Mouse (Mus musculus) left cerebral cortex, postnatal 36 days (tissue): ENCODE measurements around the gene Rnf215. TPM values are rescaled to one million over a fixed set of nuclear protein-coding genes. Genes with fewer than 3 reads are reported as not detected.
"Not testable (repeated sequence)": the region's sequence is repeated elsewhere in the genome, so short reads cannot be mapped to it uniquely, and the experiment has no call there.

Experiments
- DNase-seq, 2 experiments: peaks; one replicate each; pipeline ENCODE4 v3.0.0; 2021 to 2022; ENCODE audit warnings: low spot score in 2 of 2, mixed read lengths in 1 of 2
- intact Hi-C: fragments of 180-260 bp; cut with DNase I; formaldehyde crosslinking; loops from one replicate; pipeline ENCODE4 v1.15.1; 2025
- total RNA-seq, 2 experiments: library from RNA; stranded (reverse); gene quantifications; 2 replicates each; pipeline ENCODE4 v1.2.3; 2021

The Rnf215 gene
- 10 to 100 TPM; 28.8 to 35.9 TPM for total RNA-seq

DNA sequence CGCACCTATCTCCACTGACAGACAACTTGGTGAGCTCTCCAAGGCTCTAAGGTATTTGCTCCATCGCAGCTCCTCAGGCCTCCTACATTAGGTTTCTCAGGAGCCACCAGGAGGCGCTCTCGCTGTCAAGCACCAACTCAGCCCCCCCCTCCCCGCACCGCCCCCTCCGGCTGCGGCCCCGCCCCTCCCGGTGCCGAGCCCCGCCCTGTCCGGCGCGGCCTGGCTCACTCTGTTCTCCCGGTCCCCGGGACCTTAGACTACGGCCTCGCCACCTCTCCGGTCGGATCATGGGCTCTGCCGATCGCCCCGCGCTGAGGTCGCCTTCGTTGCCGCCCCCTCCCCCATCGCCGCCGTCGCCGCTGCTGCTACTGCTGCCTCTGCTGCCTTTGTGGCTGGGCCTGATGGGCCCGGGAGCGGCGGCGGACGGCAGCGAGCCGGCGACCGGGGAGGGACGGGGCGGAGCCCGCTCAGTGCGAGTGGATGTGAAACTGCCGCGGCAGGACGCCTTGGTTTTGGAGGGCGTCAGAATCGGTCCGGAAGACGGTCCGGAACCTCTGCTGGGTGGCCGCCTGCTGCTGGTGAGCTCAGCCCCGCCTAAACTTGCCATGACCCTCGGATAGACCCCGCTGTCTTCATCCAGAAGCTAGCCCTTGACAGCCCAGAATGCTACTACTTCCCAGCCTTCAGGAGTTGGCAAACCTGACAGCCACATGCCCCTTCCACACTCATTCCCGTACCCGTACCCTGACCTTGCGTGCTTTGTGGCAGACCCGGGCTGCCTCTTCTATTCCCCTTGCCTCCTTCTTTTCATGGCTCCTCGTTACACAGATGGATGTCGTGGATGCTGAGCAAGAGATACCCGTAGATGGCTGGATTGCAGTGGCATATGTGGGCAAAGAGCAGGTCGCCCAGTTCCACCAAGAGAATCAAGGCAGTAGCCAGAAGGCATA, at the start of gene Rnf215:
Gene Rnf215, plus strand, starts transcription at position 217 of the 950 bp plus-strand sequence.
- peak; percentile 88 for DNase-seq
- intact Hi-C loops, result loop anchor here (1.0 to 10.0 kb wide), 4 partner anchors 26 to 280 kb away; partner anchors contain the start of genes Ccdc157 and Sf3a1

DNA sequence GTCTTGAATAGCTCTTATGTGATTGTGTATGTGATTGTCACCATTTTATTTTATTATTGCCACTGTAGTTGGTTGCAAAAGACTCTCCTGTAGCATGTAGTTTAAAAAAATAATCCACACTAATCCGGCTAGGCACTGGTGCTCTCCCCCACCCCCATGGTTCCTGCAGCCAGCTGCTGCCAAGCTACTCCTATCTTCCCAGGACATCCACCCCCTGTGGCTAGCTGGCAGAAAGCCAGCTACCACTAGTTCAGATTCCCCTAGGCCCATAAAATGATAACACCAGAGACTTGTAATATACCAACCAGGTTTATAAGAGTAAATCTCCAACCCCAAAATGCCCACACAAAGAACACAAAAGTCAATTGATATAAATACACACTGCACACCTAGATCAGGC, 48.8 kb upstream of the Rnf215 start:
- intact Hi-C loops, result loop anchor here (5.0 kb wide), 1 partner anchor 36 kb away; the partner anchor contains the start of gene Sec14l2
- no peak for DNase-seq

DNA sequence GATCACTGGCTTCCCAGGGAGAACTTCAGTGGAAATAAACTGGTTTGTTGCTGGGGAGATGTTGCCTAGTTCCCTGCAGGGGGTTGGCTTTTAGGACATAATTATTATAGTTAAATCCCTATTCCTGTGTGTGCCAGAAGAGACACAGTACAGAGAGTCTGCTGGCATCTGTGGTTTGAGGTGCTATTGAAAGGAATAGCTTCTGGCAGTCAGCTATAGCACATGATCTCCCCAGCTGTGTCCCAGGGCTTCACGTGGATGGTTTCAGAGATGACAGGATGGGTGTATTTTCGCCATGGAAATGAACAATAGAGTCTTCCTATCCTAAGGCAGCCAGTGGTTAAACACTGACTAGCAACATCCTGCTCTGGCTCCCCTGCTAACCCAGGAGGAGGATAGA, 47.7 kb upstream of the Rnf215 start:
- DNase-seq, result no peak
- intact Hi-C loops, result loop anchor here (5.0 kb wide), 1 partner anchor 35 kb away; the partner anchor contains the start of gene Sec14l2

DNA sequence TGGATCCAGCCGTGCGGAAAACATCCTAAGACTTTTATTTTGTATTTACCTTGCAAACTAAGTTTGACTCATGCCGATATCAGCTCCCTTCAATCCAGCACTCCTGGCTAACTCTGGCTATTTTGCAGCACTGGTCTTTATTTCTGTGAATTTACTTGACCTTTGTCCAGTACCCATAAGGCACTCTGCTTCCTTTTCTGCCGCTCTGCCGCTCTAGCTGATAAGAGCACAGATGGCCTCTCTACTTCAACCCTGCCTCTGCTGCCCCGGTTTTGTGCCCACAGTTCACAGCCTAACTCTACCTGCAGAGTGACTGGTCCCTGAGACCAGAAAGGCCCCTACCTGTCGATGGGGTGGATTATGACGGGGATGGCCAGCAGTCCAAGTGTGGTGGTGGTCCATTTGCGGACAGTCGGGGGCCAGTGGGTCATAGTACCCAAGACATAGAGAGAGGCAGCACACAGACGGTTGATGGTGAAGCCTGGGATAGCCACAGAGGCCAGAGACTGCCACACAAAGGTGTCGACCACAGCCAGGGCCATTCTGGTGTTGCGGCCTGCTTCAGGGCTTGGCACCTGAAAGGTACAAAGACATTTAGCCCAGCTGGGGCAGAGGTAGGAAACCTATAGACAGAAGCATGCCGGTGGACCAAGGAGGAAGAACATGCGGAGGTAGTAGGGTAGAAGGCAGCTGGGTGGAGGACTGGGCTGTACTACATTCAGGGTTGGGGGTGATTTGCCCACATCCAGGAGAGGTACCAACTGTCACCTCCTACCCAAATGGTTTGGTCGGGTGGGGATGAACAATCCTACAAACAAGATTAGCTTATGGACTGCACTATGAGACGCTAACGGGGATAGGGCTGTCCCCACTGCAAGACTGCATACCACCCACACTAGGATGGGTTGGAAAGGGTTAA, 41.3 kb upstream of the Rnf215 start:
- no peak for DNase-seq
- intact Hi-C loops, result no loop called here

DNA sequence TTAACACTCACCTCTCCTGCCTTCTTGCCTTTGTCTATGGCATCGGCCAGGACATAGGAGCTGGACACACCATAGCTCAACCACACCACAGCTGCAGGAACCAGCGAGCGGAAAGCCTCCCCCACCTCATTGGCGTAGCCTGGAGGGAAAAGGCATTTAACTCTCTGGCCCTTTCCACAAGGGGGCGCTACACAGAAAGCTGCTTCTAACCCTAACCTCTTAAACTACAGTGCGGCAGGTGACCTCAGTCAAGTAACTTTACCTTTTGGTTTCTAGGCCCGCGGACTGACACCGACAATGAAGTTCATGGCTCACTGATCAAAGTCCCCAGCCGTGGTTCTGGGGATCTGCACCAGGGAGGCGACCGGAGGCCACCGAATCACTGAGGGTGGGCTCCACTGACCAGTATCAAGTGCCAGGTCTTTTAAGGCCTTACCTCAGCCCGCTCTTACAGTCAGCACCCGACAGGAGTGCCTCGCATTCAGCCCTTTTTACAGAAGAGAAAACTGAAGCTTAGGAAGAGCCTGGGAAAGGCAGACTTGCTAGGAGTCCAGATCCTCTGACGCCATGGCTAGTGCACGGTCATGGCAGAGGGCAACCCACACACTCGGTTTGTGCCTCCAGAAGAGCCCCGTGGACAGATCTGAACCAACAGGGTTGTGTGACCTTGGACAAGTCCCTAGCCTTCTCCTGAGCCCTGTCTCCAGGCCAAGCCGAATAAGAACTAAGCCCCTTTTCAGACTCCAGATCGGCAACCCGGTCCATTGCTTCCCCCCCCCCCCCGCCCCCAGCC, 40.4 kb upstream of the Rnf215 start:
- peak; percentile 75 to 84 for DNase-seq
- intact Hi-C loops, result no loop called here

DNA sequence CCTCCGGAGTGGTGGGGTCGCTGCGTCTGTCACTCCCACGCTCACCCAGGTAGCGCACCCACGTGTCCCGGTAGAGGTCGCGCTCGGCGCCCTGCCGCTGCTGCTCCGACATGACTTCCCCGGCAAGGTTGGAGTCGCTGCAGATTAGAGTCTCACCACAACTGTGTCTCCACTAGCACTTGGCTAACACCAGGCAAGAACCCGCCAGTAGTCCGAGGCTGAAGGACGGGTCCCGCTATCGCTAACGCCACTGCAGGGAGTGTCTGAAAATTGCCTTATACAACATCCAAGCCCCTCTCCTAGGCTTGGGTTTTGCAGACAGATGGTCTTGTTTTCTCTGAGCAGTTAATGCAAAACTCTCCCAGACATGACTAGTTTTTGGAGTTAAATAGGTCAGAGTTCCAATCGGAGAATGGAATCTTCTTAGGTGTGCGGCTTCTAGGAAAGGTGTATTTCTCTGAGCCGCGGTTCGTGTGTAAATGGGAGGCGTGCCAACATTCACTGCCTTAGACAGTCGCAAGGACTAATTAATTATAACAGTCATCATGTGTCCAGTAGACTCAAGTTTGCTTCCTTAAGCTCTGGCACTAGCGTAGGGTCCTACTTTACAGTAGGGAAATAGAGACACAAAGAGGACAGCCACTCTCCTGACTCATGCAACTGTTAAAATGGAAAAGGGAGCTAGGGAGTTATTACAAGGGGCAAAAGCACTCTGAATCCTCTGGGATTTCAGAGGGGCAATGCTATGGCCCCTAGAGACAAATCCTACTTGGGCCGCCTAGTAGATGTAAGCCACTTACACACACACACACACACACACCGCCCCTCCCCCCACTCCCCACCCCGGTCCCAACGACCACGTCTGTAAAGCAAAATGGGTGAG, 39.6 kb upstream of the Rnf215 start, which contains the start of gene Mtfp1:
Gene Mtfp1, minus strand, starts transcription at position 275 of the 883 bp plus-strand sequence.
- DNase-seq, result peak; percentile 67 to 70
- intact Hi-C loops, result no loop called here

DNA sequence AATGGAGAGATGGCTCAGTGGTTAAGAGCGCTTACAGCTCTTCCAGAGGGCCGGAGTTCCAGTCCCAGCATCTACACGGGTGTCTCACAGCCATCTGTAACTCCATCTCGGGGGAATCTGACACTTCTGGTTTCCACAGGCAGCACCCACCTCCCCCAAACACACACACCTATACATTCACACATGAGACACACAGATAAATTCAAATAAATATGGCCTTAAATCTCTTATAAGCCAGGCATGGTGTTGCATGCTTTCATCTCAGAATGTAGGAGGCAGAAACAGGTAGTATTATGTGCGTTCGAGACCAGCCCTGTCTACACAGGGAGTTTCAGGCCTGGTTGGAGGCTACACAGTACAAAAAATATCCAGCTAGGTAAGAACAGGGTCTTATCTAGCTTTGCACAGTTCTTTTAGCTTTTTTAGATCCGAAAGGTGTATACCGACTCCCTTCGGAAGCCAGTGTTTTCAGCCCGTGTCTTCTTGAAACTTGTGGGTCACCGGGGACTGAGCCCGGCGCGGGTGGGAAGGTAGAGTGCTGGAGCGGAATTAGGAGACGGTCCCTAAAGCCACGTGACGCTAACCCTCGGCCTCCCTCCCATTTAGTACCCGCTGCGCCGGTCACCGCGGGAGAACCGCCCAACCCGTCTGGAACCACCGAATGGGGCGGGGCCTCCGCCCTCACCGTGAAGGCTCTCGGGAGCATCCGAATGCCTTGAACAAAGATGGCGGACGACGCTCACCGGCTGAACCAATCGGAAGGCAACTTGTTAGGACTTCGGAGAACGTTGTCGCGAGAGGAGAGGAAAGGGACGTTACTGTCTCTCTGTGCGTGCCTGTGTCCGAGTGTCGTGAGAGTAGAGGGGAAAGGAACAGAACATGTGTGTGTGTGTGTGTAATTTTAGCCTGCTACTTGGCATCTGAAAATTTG, 38.7 kb upstream of the Rnf215 start:
- intact Hi-C loops, result no loop called here
- peak; percentile 97 to 98 for DNase-seq

DNA sequence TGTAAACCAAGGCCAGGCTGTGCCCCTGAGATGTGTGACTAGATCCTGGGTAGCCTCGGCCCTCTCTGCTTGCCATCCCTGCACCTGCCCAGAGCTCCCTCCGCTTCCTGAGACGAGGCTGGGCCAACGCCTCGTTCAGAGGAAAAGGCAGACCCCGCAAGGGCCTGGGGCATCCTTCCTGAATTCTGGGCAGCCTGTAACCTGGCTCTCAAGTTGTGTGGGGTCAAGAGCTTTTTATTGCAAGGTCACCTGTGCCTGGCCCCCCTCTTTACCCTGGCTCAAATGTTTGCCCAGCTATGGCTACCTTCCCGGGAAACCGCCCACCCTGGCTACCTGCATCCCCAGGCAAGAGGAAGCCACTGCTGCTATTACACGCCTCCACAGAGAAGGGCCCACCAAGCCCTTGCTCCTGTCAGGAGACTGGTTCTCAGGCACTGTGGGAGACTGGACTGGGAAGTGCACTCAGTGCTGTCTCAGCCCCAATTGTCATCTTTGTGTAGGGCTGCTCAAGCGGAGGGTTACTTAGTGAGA, 37.8 kb upstream of the Rnf215 start:
- DNase-seq, result no peak
- intact Hi-C loops, result no loop called here

DNA sequence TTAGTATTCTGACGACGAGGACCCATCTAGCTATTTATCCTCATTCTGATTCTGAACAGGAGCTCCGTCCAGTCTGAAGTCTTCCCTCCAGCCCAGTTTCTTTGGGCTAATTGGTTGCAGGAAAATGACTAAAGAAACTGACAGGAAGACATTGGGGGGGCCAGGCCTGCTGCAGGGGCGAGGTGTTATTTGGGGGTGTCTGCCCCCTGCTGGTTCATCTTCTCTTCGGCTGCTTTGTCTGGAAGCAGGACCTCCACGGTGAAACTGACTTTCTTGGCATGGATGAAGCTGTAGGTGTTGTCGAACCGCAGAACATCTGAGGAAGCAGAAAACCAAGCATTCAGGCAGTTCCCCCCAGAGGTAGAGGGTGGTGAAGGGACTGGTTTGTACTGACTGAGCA, 36.9 kb upstream of the Rnf215 start:
- no peak for DNase-seq
- intact Hi-C loops, result no loop called here

DNA sequence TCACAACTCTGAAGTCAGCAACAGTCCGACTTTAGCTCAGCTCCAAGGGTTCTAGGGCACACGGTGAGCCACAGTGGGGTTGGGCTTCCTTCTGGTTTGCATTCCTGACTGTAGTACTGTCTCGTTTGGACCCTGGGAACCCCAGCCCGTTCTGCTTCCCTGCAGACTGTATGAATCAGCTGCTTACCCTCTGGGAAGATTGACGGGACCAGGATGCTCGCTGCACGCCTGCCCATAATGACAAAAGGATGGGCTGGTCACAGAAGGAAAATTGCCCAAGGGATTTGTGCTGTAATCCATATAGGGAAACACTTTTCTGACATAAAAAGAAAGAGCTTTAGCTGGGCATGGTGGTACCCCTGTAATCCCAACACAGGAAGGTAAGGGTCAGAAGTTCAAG, 36.2 kb upstream of the Rnf215 start:
- intact Hi-C loops, result no loop called here
- no peak for DNase-seq

DNA sequence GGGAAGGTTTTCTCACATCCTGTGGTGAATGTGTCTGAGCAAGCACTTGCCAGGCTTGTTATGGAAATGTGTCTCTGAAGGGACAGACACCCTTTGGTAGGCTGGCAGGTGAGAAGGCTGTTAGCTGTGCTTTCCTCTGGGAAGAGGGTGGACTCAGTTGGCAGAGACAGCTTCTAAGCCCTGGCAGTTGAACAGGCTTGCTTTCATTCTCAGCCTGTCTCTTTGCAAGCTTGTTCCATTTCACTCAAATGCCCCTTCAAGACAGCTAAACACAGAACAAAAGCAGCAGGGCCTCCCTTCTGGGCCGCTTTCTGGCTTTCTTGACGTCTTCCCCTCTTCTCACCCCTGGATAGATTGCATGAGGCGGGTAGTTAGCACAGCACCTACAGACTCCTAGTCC, 35.6 kb upstream of the Rnf215 start:
- intact Hi-C loops, result no loop called here
- DNase-seq, result no peak

DNA sequence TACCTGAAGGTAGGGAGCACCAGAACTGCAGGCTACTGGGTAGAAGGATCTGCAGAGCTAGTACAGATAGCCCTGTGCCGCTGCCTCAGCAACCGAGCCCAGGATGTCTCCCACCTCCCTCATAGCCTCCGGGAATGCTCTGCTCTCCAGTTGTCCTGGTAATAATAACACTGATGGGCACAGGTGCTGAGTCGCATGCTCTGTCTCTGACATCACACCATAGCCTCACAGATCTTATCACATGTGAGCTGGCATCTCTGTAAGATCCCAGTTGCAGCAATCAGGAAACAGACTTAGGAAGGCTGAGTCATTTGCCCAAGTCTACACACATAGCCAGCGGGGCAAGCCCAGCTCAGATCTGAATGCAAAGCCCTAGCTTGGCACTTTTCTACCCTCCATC, 33.2 kb upstream of the Rnf215 start:
- intact Hi-C loops, result no loop called here
- no peak for DNase-seq

DNA sequence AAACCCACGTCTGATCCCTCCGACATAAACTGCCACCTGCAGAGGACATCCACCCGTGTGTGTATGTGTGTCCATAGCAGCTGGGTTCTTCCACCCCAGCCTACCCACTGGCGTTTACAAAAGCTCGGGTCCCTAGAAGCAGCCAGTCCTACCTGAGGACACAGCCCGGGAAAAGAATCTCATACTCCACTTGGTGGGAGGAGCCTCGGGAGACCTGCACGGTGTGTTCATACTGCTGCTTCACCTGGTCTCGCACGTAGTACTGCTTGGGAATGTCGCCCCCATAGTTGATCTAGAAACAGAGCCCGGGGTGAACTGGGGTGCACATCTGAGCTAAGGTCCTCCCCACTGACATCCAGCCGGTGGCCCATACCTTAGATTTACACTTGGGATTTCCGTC, 31.5 kb upstream of the Rnf215 start:
- intact Hi-C loops, result no loop called here
- no peak for DNase-seq

DNA sequence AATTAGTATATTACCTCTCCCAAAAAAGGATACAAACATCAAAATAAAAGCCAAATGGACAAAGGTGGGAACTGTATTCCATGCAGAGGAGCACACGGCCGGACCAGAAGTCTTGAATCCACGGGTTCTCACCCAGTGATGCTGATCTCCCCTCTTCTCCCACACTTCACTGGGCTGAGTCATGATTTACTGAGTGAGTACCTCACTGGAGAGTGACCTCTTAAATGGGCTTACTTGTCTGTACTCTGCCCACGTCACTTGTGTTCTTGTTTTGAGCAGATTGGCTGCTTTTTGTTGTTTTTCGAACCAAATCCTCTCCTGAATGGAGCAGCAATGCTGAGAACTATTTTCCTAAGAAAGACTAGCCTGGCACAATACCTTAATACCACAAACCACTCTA, 30.0 kb upstream of the Rnf215 start:
- intact Hi-C loops, result loop anchor here (1.0 kb wide), 1 partner anchor 12 kb away; no protein-coding TSS in a partner anchor
- no peak for DNase-seq

DNA sequence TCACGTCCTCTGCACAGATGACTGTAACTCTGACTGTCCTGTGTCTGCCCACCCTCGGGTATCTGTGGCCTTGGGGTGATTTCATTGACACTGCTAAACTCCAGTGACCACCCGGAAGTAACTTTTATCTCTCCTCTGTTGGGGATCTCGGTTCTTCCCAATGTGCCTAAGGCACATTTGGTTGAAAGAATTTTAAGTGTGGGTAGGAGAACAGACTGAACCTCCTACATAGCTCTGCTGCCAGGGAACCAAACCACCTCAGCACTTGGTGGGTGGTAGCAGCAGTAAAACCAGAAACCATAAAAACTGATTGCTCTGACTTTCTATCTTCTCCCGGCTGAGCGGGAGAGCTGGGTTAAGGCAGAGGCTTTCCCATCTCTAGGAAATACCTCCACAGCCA, 29.6 kb upstream of the Rnf215 start:
- DNase-seq, result peak; percentile 64 to 74
- intact Hi-C loops, result loop anchor here (1.0 kb wide), 1 partner anchor 12 kb away; no protein-coding TSS in a partner anchor

DNA sequence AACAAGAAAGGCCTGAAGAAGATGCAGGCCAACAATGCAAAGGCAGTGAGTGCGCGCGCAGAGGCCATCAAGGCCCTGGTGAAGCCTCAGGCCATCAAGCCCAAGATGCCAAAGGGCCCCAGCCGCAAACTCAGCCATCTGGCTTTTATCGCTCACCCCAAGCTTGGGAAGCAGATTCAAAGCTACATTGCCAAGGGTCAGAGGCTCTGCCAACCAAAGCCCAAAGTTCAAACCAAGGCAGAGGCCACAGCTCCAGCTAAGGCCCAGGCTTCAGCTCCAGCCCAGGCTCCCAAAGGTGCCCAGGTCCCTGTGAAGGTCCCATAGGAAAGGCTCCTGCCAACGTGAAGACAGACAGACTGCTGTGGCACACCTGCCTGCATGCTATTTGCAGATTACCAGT, 27.1 kb upstream of the Rnf215 start:
- intact Hi-C loops, DNase-seq: not testable (repeated sequence)

DNA sequence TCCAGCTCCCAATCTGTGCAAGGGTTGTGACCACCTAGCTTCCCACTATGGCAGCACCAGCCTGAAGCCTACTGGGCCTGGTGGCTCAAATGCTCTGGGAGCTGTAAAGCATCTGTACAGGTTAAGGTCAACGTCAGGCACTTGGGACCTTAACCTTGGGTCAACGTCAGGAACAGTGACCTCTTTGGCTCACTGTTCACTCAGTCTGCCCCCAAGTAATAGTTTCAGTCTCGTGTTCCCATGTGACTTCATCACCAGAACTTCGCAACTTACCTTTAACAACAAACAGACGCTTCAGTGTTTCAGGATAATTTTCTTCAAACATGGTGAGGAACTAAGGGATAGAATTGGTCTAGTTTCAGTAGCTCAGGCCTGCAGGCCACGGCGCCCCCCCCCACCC, 26.3 kb upstream of the Rnf215 start:
- intact Hi-C loops, result no loop called here
- no peak for DNase-seq
